Mouse (Mus musculus) limb, embryonic 14.5 days (tissue): Measurements from ENCODE around the gene Kcnk10. TPM values are rescaled to one million over a fixed set of nuclear protein-coding genes. Genes with fewer than 3 reads are reported as not detected.

Experiments
- ATAC-seq: fragments of 200-750 bp; cut with Nextera tagmentation; 2 replicates; pipeline ENCODE4 v1.8.0; 2017; ENCODE audit warnings: low read depth, moderate number of reproducible peaks, moderate TSS enrichment; ENCODE audit not compliant: low FRiP score
- DNase-seq: peaks from one replicate; pipeline ENCODE4 v3.0.0-alpha.2; 2015; ENCODE audit warnings: low spot score
- H3K27ac ChIP-seq: fragments of 300-500 bp; sonication (generic); replicated peaks from 2 replicates; pipeline ENCODE4 v1.5.1; 2014; ENCODE audit warnings: low read depth, mild to moderate bottlenecking, low read length, moderate library complexity, mixed read lengths
- H3K27me3 ChIP-seq: fragments of 300-500 bp; sonication (generic); 2 replicates; pipeline ENCODE4 v1.6.1; 2014; ENCODE audit warnings: low read length, mixed read lengths; ENCODE audit not compliant: control insufficient read depth, insufficient read depth
- H3K36me3 ChIP-seq: fragments of 300-500 bp; sonication (generic); 2 replicates; pipeline ENCODE4 v1.6.1; 2014; ENCODE audit warnings: mild to moderate bottlenecking, low read length, moderate library complexity, mixed read lengths; ENCODE audit not compliant: control insufficient read depth, insufficient read depth
- H3K4me1 ChIP-seq: fragments of 300-500 bp; sonication (generic); 2 replicates; pipeline ENCODE4 v1.6.1; 2014; ENCODE audit warnings: antibody characterized with exemption, low read length, mixed read lengths; ENCODE audit not compliant: control insufficient read depth, insufficient read depth
- H3K4me2 ChIP-seq: fragments of 300-500 bp; sonication (generic); replicated peaks from 2 replicates; pipeline ENCODE4 v1.6.1; 2014; ENCODE audit warnings: low read depth, mild to moderate bottlenecking, low read length, moderate library complexity; ENCODE audit not compliant: severe bottlenecking
- H3K4me3 ChIP-seq: fragments of 300-500 bp; sonication (generic); replicated peaks from 2 replicates; pipeline ENCODE4 v1.5.1; 2014; ENCODE audit warnings: low read length
- H3K9ac ChIP-seq: fragments of 300-500 bp; sonication (generic); 2 replicates; pipeline ENCODE4 v1.6.1; 2014; ENCODE audit warnings: mild to moderate bottlenecking, low read depth, low read length, moderate library complexity; ENCODE audit not compliant: severe bottlenecking
- H3K9me3 ChIP-seq: fragments of 300-500 bp; sonication (generic); 2 replicates; pipeline ENCODE4 v1.6.1; 2016; ENCODE audit warnings: low read length; ENCODE audit not compliant: control insufficient read depth
- POLR2A ChIP-seq: fragments of 200-500 bp; IDR thresholded peaks from 2 replicates; pipeline ENCODE4 v1.8.0; 2012; ENCODE audit warnings: inconsistent platforms, mild to moderate bottlenecking, moderate library complexity, borderline replicate concordance; ENCODE audit not compliant: insufficient read depth, insufficient read length; ENCODE audit errors: extremely low read depth
- WGBS: fragments of 180-500 bp; shearing (Covaris S2); extraction: QIAGEN DNeasy Blood & Tissue Kit; methylation state at CpG from one replicate; pipeline ENCODE4 v1.1.7; 2014; 5-methylcytosine and 5-hydroxymethylcytosine counted together
- polyA plus RNA-seq, 2 experiments: library from polyadenylated mRNA; depleted of rRNA in 1 of 2; stranded (reverse) in 1 of 2; unstranded in 1 of 2; fragments of >200 nt; fragmentation: Nextera tagmentation in 1 of 2; extraction: Ambion mirVana in 1 of 2; gene quantifications; 2 replicates each; pipeline versions ENCODE4 v1.2.1 to v1.2.3; 2012 to 2014

The Kcnk10 gene
- polyA plus RNA-seq, 2 experiments: 0.11 to 0.14 TPM

- no peak overlapping the region for H3K4me3 ChIP-seq
- DNase-seq (no peak), ATAC-seq (no peak)
- H3K27ac ChIP-seq: no peak overlapping the region
- no peaks in the 10 kb centered on the region for H3K27me3 ChIP-seq
- WGBS: 12% methylated on average over 4 of the region's 4 CpGs
- no peak overlapping the region for H3K9ac ChIP-seq
- H3K4me2 ChIP-seq: no peak overlapping the region
- no peak for TF ChIP-seq POLR2A
- H3K9me3 ChIP-seq: no peaks in the 10 kb centered on the region
- H3K36me3 ChIP-seq: no peaks in the 10 kb centered on the region
- H3K4me1 ChIP-seq: no peaks in the 10 kb centered on the region
Observed at GRCm38 (mm10) chr12:98406076-98406475, 172.0 kb downstream of the Kcnk10 start.

DNA sequence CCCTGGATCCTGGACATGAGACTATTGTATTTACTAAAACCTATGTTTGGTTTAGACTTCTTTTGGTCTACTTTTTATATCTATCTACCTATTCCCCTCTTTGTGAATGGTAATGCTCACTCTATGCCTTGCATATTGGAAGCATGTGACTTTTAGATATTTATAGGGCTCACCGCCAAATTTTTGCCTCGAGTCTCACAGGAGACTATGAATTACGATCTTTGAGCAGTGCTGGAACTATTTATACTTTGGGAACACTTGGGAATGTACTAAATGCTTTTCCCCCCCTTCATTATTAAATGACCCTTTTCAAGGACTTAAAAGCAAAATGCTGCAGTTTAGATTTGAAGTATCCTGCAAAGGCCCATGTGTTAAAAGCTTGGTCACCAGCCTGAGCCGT lies 181.5 kb downstream of the Kcnk10 start:
- H3K4me1 ChIP-seq: no peaks in the 10 kb centered on the region
- ATAC-seq (no peak), DNase-seq (peak; percentile 22)
- 28% methylated on average over 4 of the region's 4 CpGs for WGBS
- no peak overlapping the region for H3K9ac ChIP-seq
- H3K9me3 ChIP-seq: no peaks in the 10 kb centered on the region
- no peaks in the 10 kb centered on the region for H3K27me3 ChIP-seq
- no peak overlapping the region for H3K4me2 ChIP-seq
- H3K36me3 ChIP-seq: no peaks in the 10 kb centered on the region
- no peak for TF ChIP-seq POLR2A
- H3K4me3 ChIP-seq: no peak overlapping the region
- H3K27ac ChIP-seq: no peak overlapping the region

DNA sequence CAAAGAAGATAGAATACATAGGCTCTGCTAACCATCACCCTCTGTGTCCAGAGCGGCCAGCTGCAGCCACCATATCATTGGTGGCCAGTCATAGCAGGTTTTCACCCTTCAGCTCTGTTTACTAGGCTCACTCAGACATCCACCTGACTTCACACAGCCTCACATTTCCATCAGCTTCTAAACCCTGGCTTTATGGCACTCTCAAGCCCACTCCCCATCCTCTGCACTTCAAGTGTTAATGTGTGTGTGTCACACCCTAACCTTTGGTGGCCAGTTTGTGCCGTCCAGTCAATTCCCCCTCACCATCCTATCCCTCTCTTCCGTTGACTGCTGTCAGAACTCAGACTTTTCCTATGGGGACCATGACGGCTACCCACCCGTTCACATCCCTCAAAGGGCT lies 184.0 kb downstream of the Kcnk10 start:
- H3K36me3 ChIP-seq: no peaks in the 10 kb centered on the region
- H3K4me2 ChIP-seq: no peak overlapping the region
- no peaks in the 10 kb centered on the region for H3K27me3 ChIP-seq
- no peaks in the 10 kb centered on the region for H3K4me1 ChIP-seq
- TF ChIP-seq POLR2A: no peak
- H3K4me3 ChIP-seq: no peak overlapping the region
- no peak overlapping the region for H3K9ac ChIP-seq
- ATAC-seq: no peak
- no peak for DNase-seq
- H3K9me3 ChIP-seq: no peaks in the 10 kb centered on the region
- 92% methylated on average over 5 of the region's 5 CpGs for WGBS
- no peak overlapping the region for H3K27ac ChIP-seq

GRCm38 (mm10) chr12:98391347-98391746 lies 186.8 kb downstream of the Kcnk10 start:
- Histone ChIP-seq H3K9ac (no peak overlapping the region), H3K4me3 (no peak overlapping the region), H3K27ac (no peak overlapping the region), H3K4me2 (no peak overlapping the region), H3K27me3 (no peaks in the 10 kb centered on the region), H3K36me3 (no peaks in the 10 kb centered on the region), H3K9me3 (no peaks in the 10 kb centered on the region), H3K4me1 (no peaks in the 10 kb centered on the region)
- ATAC-seq (no peak), DNase-seq (no peak)
- TF ChIP-seq POLR2A: no peak
- WGBS: 84% methylated on average over 5 of the region's 5 CpGs

GRCm38 (mm10) chr12:98389618-98390017 lies 188.5 kb downstream of the Kcnk10 start:
- H3K4me3 ChIP-seq: no peak overlapping the region
- H3K27ac ChIP-seq: no peak overlapping the region
- no peak for TF ChIP-seq POLR2A
- WGBS: 94% methylated on average over 4 of the region's 4 CpGs
- H3K4me1 ChIP-seq: no peaks in the 10 kb centered on the region
- no peak overlapping the region for H3K9ac ChIP-seq
- H3K27me3 ChIP-seq: no peaks in the 10 kb centered on the region
- no peak overlapping the region for H3K4me2 ChIP-seq
- no peak for DNase-seq
- no peaks in the 10 kb centered on the region for H3K9me3 ChIP-seq
- ATAC-seq: no peak
- H3K36me3 ChIP-seq: no peaks in the 10 kb centered on the region

Other genes starting within 250 kb of the Kcnk10 start
- 7.7 and 8.4 TPM in 2 replicates for gene Spata7, start 49.8 kb upstream of the Kcnk10 start, polyA plus RNA-seq (2012; rRNA removed)
- gene Spata7, start 49.8 kb upstream of the Kcnk10 start, polyA plus RNA-seq (2014; fragmentation: Nextera tagmentation; extraction: Ambion mirVana): 12.5 and 15.3 TPM in 2 replicates
- gene Ptpn21, start 159.1 kb upstream of the Kcnk10 start, polyA plus RNA-seq (2012; rRNA removed): 13.1 and 16.7 TPM in 2 replicates
- 9.3 and 9.9 TPM in 2 replicates for gene Ptpn21, start 159.1 kb upstream of the Kcnk10 start, polyA plus RNA-seq (2014; fragmentation: Nextera tagmentation; extraction: Ambion mirVana)
- 138 and 145 TPM in 2 replicates for gene Zc3h14, start 168.7 kb upstream of the Kcnk10 start, polyA plus RNA-seq (2012; rRNA removed)
- gene Zc3h14, start 168.7 kb upstream of the Kcnk10 start, polyA plus RNA-seq (2014; fragmentation: Nextera tagmentation; extraction: Ambion mirVana): 128 and 137 TPM in 2 replicates